Mouse (Mus musculus) kidney, adult 2 months (tissue): ENCODE results near the gene Gm37240.

Experiments
- CTCF ChIP-seq: fragments of 200-500 bp; conservative IDR thresholded peaks from 2 replicates; pipeline ENCODE4 v1.5.1; 2011; ENCODE audit warnings: low read depth, mild to moderate bottlenecking, control low read depth, low read length, moderate library complexity, mixed read lengths; ENCODE audit not compliant: insufficient read depth, insufficient read length
- POLR2A ChIP-seq: fragments of 200-500 bp; IDR thresholded peaks from one replicate; pipeline ENCODE4 v1.6.1; 2011; ENCODE audit warnings: low read depth, low read length, control low read depth

- no peak for TF ChIP-seq CTCF
- no peak for TF ChIP-seq POLR2A
These were observed 1305.7 kb downstream of the Gm37240 start for GRCm38 (mm10) chr3:84581696-84582022.
